ENCODE assay signal across 25 mouse cellular contexts in genomic region chr7:46047873-46048562, GRCm38 (mm10). TPM values are rescaled to one million over a fixed set of nuclear protein-coding genes. Genes with fewer than 3 reads are reported as not detected.
DNase-seq lines count a peak whose midpoint lies in the region; ATAC-seq and TF ChIP-seq lines count a peak whose summit lies in the region.
"Had no signal": no experiment of that assay in that cellular context is flagged by ENCODE, and none has a peak within 500 bp of the region (broad histone marks: within the 10 kb centered on the region; RNA-seq: fewer than 3 reads in every experiment).

No protein-coding gene starts in this region.

- H3K27ac ChIP-seq in stomach, embryonic 16.5 days (ENCODE audit: low read length), result no peak overlapping the region
- no peak overlapping the region for H3K27ac ChIP-seq in stomach, postnatal 0 days (replicated peaks)
- peak overlapping the region; percentile 75 for H3K27ac ChIP-seq in intestine, embryonic 16.5 days (ENCODE audit: low read length)
- peak overlapping the region; percentile 88 for H3K27ac ChIP-seq in small intestine, adult 2 months (ENCODE audit: insufficient read depth, low read depth, low read length)
- H3K27ac ChIP-seq: forebrain, embryonic 10.5 days; forebrain, embryonic 13.5 days; heart, embryonic 15.5 days; hindbrain, embryonic 10.5 days; hindbrain, embryonic 13.5 days had no signal

- TF ChIP-seq EP300 in stomach, postnatal 0 days (optimal IDR thresholded peaks at IDR 0.05), result no peak

- DNase-seq in stomach, postnatal 0 days (ENCODE audit: low spot score), result no peak
- no peak for DNase-seq in thymus, postnatal 36 days
- DNase-seq: adrenal gland, adult 8-10 months; adrenal gland, postnatal 25 days; B cell, adult 2 months; cerebellum, adult 11-12 months; cerebellum, adult 8-10 months; cerebellum, postnatal 10 days; gastrocnemius, postnatal 10 days; gastrocnemius, postnatal 36 days; heart, postnatal 10 days; heart, postnatal 36 days had no signal

- TF ChIP-seq CTCF in stomach, postnatal 0 days (IDR thresholded peaks at IDR 0.05; ENCODE audit: low read depth), result no peak
- TF ChIP-seq CTCF in small intestine, adult 2 months (IDR thresholded peaks at IDR 0.05; ENCODE audit: extremely low read depth, insufficient read length, insufficient replicate concordance, low read depth, low read length), result no peak

- ATAC-seq in stomach, embryonic 16.5 days (ENCODE audit: insufficient read depth, low FRiP score), result peak; percentile 61
- ATAC-seq in stomach, postnatal 0 days (ENCODE audit: low FRiP score, low TSS enrichment), result no peak
- peak; percentile 97 for ATAC-seq in intestine, embryonic 16.5 days
- ATAC-seq in CD4-positive, CD25-positive, alpha-beta regulatory T cell, adult 4 months, result no peak
- ATAC-seq: activated CD4-positive, CD25-positive, alpha-beta regulatory T cell, adult 4 months; forebrain, embryonic 13.5 days; forebrain, embryonic 16.5 days; hindbrain, embryonic 16.5 days had no signal

- no peak for TF ChIP-seq POLR2A in small intestine, adult 2 months (IDR thresholded peaks at IDR 0.05; ENCODE audit: low read depth, low read length)

- H3K4me3 ChIP-seq in stomach, embryonic 16.5 days (replicated peaks; ENCODE audit: low read length), result no peak overlapping the region
- no peak overlapping the region for H3K4me3 ChIP-seq in stomach, postnatal 0 days (ENCODE audit: low read depth, low read length)
- no peak overlapping the region for H3K4me3 ChIP-seq in intestine, embryonic 16.5 days (ENCODE audit: low read length)
- no peak overlapping the region for H3K4me3 ChIP-seq in small intestine, adult 2 months (ENCODE audit: low read depth, low read length)
- H3K4me3 ChIP-seq: forebrain, embryonic 10.5 days; forebrain, embryonic 13.5 days; heart, embryonic 12.5 days; heart, embryonic 15.5 days; hindbrain, embryonic 10.5 days; hindbrain, embryonic 13.5 days had no signal

- WGBS in stomach, embryonic 16.5 days, result 87% methylated on average over 13 of the region's 13 CpGs
- 92% methylated on average over 13 of the region's 13 CpGs for WGBS in stomach, postnatal 0 days
- WGBS in intestine, embryonic 16.5 days, result 71% methylated on average over 13 of the region's 13 CpGs
- WGBS in small intestine, adult 2 months, result 24% methylated on average over 13 of the region's 13 CpGs

- no peaks in the 10 kb centered on the region for H3K9me3 ChIP-seq in stomach, embryonic 16.5 days (replicated peaks; ENCODE audit: control insufficient read depth, low read length)
- H3K9me3 ChIP-seq in stomach, postnatal 0 days (ENCODE audit: control insufficient read depth, low read length), result no peaks in the 10 kb centered on the region
- H3K9me3 ChIP-seq in intestine, embryonic 16.5 days (ENCODE audit: control insufficient read depth, low read length), result no peaks in the 10 kb centered on the region
- H3K9me3 ChIP-seq: forebrain, embryonic 10.5 days; forebrain, embryonic 13.5 days; heart, embryonic 12.5 days; heart, embryonic 15.5 days; hindbrain, embryonic 10.5 days; hindbrain, embryonic 13.5 days had no signal

- no peaks in the 10 kb centered on the region for H3K27me3 ChIP-seq in stomach, embryonic 16.5 days (ENCODE audit: control insufficient read depth, insufficient read depth, low read length)
- no peaks in the 10 kb centered on the region for H3K27me3 ChIP-seq in stomach, postnatal 0 days (ENCODE audit: control insufficient read depth, insufficient read depth, low read length)
- H3K27me3 ChIP-seq in intestine, embryonic 16.5 days (replicated peaks; ENCODE audit: control insufficient read depth, insufficient read depth, low read length), result no peaks in the 10 kb centered on the region
- H3K27me3 ChIP-seq in small intestine, adult 2 months (ENCODE audit: control insufficient read depth, insufficient read depth, low read length), result no peaks in the 10 kb centered on the region
- H3K27me3 ChIP-seq: forebrain, embryonic 13.5 days; heart, embryonic 12.5 days; heart, embryonic 15.5 days; hindbrain, embryonic 13.5 days had no signal

- no peak overlapping the region for H3K9ac ChIP-seq in stomach, embryonic 16.5 days (ENCODE audit: low read length)
- H3K9ac ChIP-seq in stomach, postnatal 0 days (ENCODE audit: low read length), result no peak overlapping the region
- no peak overlapping the region for H3K9ac ChIP-seq in intestine, embryonic 16.5 days (ENCODE audit: low read depth, low read length)
- H3K9ac ChIP-seq: forebrain, embryonic 13.5 days; heart, embryonic 12.5 days; heart, embryonic 15.5 days; hindbrain, embryonic 13.5 days had no signal

- no peak overlapping the region for H3K4me2 ChIP-seq in stomach, embryonic 16.5 days (ENCODE audit: low read depth, low read length)
- no peak overlapping the region for H3K4me2 ChIP-seq in stomach, postnatal 0 days (replicated peaks; ENCODE audit: low read depth)
- no peak overlapping the region for H3K4me2 ChIP-seq in intestine, embryonic 16.5 days (ENCODE audit: low read depth, low read length)
- H3K4me2 ChIP-seq: forebrain, embryonic 13.5 days; heart, embryonic 12.5 days; heart, embryonic 15.5 days; hindbrain, embryonic 13.5 days had no signal

- no peaks in the 10 kb centered on the region for H3K4me1 ChIP-seq in stomach, embryonic 16.5 days (ENCODE audit: control insufficient read depth, insufficient read depth, low read length)
- no peaks in the 10 kb centered on the region for H3K4me1 ChIP-seq in stomach, postnatal 0 days (replicated peaks; ENCODE audit: control insufficient read depth, insufficient read depth)
- H3K4me1 ChIP-seq in intestine, embryonic 16.5 days (ENCODE audit: control insufficient read depth, insufficient read depth, low read length), result no peaks in the 10 kb centered on the region
- peaks cover 19% of the 10 kb centered on the region for H3K4me1 ChIP-seq in small intestine, adult 2 months (ENCODE audit: control insufficient read depth, insufficient read depth, insufficient read length, low read length)
- H3K4me1 ChIP-seq: forebrain, embryonic 10.5 days; forebrain, embryonic 13.5 days; heart, embryonic 12.5 days; heart, embryonic 15.5 days; hindbrain, embryonic 13.5 days had no signal

- peaks cover 16% of the 10 kb centered on the region for H3K36me3 ChIP-seq in stomach, embryonic 16.5 days (ENCODE audit: control insufficient read depth, insufficient read depth, low read length)
- H3K36me3 ChIP-seq in stomach, postnatal 0 days (ENCODE audit: control insufficient read depth, insufficient read depth, low read length), result peaks cover 39% of the 10 kb centered on the region
- H3K36me3 ChIP-seq in intestine, embryonic 16.5 days (ENCODE audit: control insufficient read depth, insufficient read depth, low read length), result peaks cover 28% of the 10 kb centered on the region
- peaks cover 54% of the 10 kb centered on the region for H3K36me3 ChIP-seq in small intestine, adult 2 months (ENCODE audit: control insufficient read depth, insufficient read depth, low read length)

RNA-seq across cellular contexts. Expression of gene Nomo1, which starts 14.5 kb away (rescaled TPM):
- 46.5 and 47.2 TPM in 2 replicates for polyA plus RNA-seq in stomach, embryonic 16.5 days (2015; fragmentation: Nextera tagmentation; extraction: Ambion mirVana)
- 19.3 and 20.3 TPM in 2 replicates for polyA plus RNA-seq in stomach, postnatal 0 days (2015; fragmentation: Nextera tagmentation; extraction: Ambion mirVana)
- polyA plus RNA-seq in intestine, embryonic 16.5 days (2015; fragmentation: Nextera tagmentation; extraction: Ambion mirVana), result 95.7 and 102 TPM in 2 replicates
- 25.1 and 53.1 TPM in 2 replicates for polyA plus RNA-seq in small intestine, adult 2 months (2012; rRNA removed)
- polyA plus RNA-seq in CD4-positive, CD25-positive, alpha-beta regulatory T cell, adult 4 months (2017; shearing (Covaris generic)), result 10 to 100 TPM; 18.9 to 26.9 TPM

RNA-seq across cellular contexts. Expression of gene Abcc6, which starts 17.9 kb away (rescaled TPM):
- 1.6 and 2.7 TPM in 2 replicates for polyA plus RNA-seq in stomach, embryonic 16.5 days (2015; fragmentation: Nextera tagmentation; extraction: Ambion mirVana)
- 0.44 and 0.87 TPM in 2 replicates for polyA plus RNA-seq in stomach, postnatal 0 days (2015; fragmentation: Nextera tagmentation; extraction: Ambion mirVana)
- polyA plus RNA-seq in intestine, embryonic 16.5 days (2015; fragmentation: Nextera tagmentation; extraction: Ambion mirVana), result 6.1 and 6.6 TPM in 2 replicates
- 7.4 and 25.5 TPM in 2 replicates for polyA plus RNA-seq in small intestine, adult 2 months (2012; rRNA removed)
- polyA plus RNA-seq in CD4-positive, CD25-positive, alpha-beta regulatory T cell, adult 4 months (2017; shearing (Covaris generic)), result not detected
- polyA plus RNA-seq: activated CD4-positive, CD25-positive, alpha-beta regulatory T cell, adult 4 months; heart, embryonic 15.5 days had no signal

RNA-seq across cellular contexts. Expression of gene Kcnj11, which starts 52.5 kb away (rescaled TPM):
- polyA plus RNA-seq in stomach, embryonic 16.5 days (2015; fragmentation: Nextera tagmentation; extraction: Ambion mirVana), result 0.99 and 1.4 TPM in 2 replicates
- 0.61 and 0.81 TPM in 2 replicates for polyA plus RNA-seq in stomach, postnatal 0 days (2015; fragmentation: Nextera tagmentation; extraction: Ambion mirVana)
- polyA plus RNA-seq in intestine, embryonic 16.5 days (2015; fragmentation: Nextera tagmentation; extraction: Ambion mirVana), result 0.55 and 0.65 TPM in 2 replicates
- 0.67 and 0.96 TPM in 2 replicates for polyA plus RNA-seq in small intestine, adult 2 months (2012; rRNA removed)
- polyA plus RNA-seq in CD4-positive, CD25-positive, alpha-beta regulatory T cell, adult 4 months (2017; shearing (Covaris generic)), result not detected
- polyA plus RNA-seq: activated CD4-positive, CD25-positive, alpha-beta regulatory T cell, adult 4 months had no signal

Comparison
In these comparisons a context has a peak if more than half of its experiments do, and no peak if none do; other contexts are left out.
1. ATAC-seq: peak in stomach, embryonic 16.5 days (single experiment) and intestine, embryonic 16.5 days (single experiment); none in stomach, postnatal 0 days (single experiment) and CD4-positive, CD25-positive, alpha-beta regulatory T cell, adult 4 months (single experiment).
2. H3K27ac ChIP-seq: peak in intestine, embryonic 16.5 days (single experiment) and small intestine, adult 2 months (single experiment); none in stomach, embryonic 16.5 days (single experiment) and stomach, postnatal 0 days (single experiment).